Mouse (Mus musculus) forebrain, embryonic 13.5 days (tissue): ENCODE results near the gene Tmco4. TPM values are rescaled to one million over a fixed set of nuclear protein-coding genes. Genes with fewer than 3 reads are reported as not detected.
A peak's percentile ranks its signal among the peaks of the same experiment; 100 is the strongest.

Experiments
- ATAC-seq: fragments of 200-750 bp; cut with Nextera tagmentation; 2 replicates; pipeline ENCODE4 v1.8.0; 2017
- H3K27ac ChIP-seq: fragments of 300-500 bp; sonication (generic); 2 replicates; pipeline ENCODE4 v1.5.1; 2015; ENCODE audit warnings: inconsistent platforms, mild to moderate bottlenecking, moderate library complexity
- H3K27me3 ChIP-seq: fragments of 300-500 bp; sonication (generic); 2 replicates; pipeline ENCODE4 v1.6.1; 2015; ENCODE audit warnings: mild to moderate bottlenecking, inconsistent platforms
- H3K36me3 ChIP-seq: fragments of 300-500 bp; sonication (generic); 2 replicates; pipeline ENCODE4 v1.6.1; 2015; ENCODE audit warnings: mild to moderate bottlenecking, inconsistent platforms; ENCODE audit not compliant: poor library complexity, severe bottlenecking
- H3K4me1 ChIP-seq: fragments of 300-500 bp; sonication (generic); 2 replicates; pipeline ENCODE4 v1.6.1; 2015; ENCODE audit warnings: inconsistent platforms
- H3K4me2 ChIP-seq: fragments of 300-500 bp; sonication (generic); 2 replicates; pipeline ENCODE4 v1.6.1; 2015; ENCODE audit warnings: inconsistent platforms, mild to moderate bottlenecking, moderate library complexity
- H3K4me3 ChIP-seq: fragments of 300-500 bp; sonication (generic); 2 replicates; pipeline ENCODE4 v1.5.1; 2015; ENCODE audit warnings: mild to moderate bottlenecking, inconsistent platforms
- H3K9ac ChIP-seq: fragments of 300-500 bp; sonication (generic); 2 replicates; pipeline ENCODE4 v1.6.1; 2015; ENCODE audit warnings: mild to moderate bottlenecking, inconsistent platforms
- H3K9me3 ChIP-seq: fragments of 300-500 bp; sonication (generic); replicated peaks from 2 replicates; pipeline ENCODE4 v1.6.1; 2016; ENCODE audit warnings: inconsistent platforms
- WGBS: fragments of 180-500 bp; shearing (Covaris S2); methylation state at CpG from one replicate; pipeline ENCODE4 v1.1.7; 2015; 5-methylcytosine and 5-hydroxymethylcytosine counted together
- polyA plus RNA-seq: library from polyadenylated mRNA; unstranded; fragments of >200 nt; fragmentation: Nextera tagmentation; extraction: Ambion mirVana; gene quantifications from 2 replicates; pipeline ENCODE4 v1.2.1, GENCODE M21; 2015

Gene Tmco4
- polyA plus RNA-seq, 1 experiment from 2014 or later, result 0.48 TPM

- H3K27ac ChIP-seq, result no peak overlapping the region
- 65% methylated on average over 8 of the region's 8 CpGs for WGBS
- H3K27me3 ChIP-seq, result no peaks in the 10 kb centered on the region
- H3K9me3 ChIP-seq, result no peaks in the 10 kb centered on the region
- ATAC-seq, result no peak
- H3K4me1 ChIP-seq, result peaks cover 6% of the 10 kb centered on the region; the same call in 1 of the 2 replicates
- H3K9ac ChIP-seq, result no peak overlapping the region
- H3K4me3 ChIP-seq, result no peak overlapping the region
- H3K4me2 ChIP-seq, result no peak overlapping the region
- H3K36me3 ChIP-seq, result no peaks in the 10 kb centered on the region
Observed at GRCm38 (mm10) chr4:139004067-139004466, 31.4 kb downstream of the Tmco4 start.

GRCm38 (mm10) chr4:139005214-139005613, 32.5 kb downstream of the Tmco4 start:
- 65% methylated on average over 6 of the region's 6 CpGs for WGBS
- peaks cover 6% of the 10 kb centered on the region; the same call in 1 of the 2 replicates for H3K4me1 ChIP-seq
- H3K27me3 ChIP-seq, result no peaks in the 10 kb centered on the region
- no peaks in the 10 kb centered on the region for H3K36me3 ChIP-seq
- H3K9ac ChIP-seq, result no peak overlapping the region
- no peak for ATAC-seq
- H3K9me3 ChIP-seq, result no peaks in the 10 kb centered on the region
- H3K27ac ChIP-seq, result no peak overlapping the region
- no peak overlapping the region for H3K4me3 ChIP-seq
- no peak overlapping the region for H3K4me2 ChIP-seq

GRCm38 (mm10) chr4:139007353-139007752, 34.7 kb downstream of the Tmco4 start:
- 86% methylated on average over 3 of the region's 3 CpGs for WGBS
- ATAC-seq, result no peak

GRCm38 (mm10) chr4:139007981-139008536, 35.4 kb downstream of the Tmco4 start:
- H3K4me3 ChIP-seq, result no peak overlapping the region
- H3K27ac ChIP-seq, result no peak overlapping the region
- H3K36me3 ChIP-seq, result no peaks in the 10 kb centered on the region
- no peak for ATAC-seq
- no peak overlapping the region for H3K4me2 ChIP-seq
- no peak overlapping the region for H3K9ac ChIP-seq
- H3K9me3 ChIP-seq, result no peaks in the 10 kb centered on the region
- no peaks in the 10 kb centered on the region for H3K27me3 ChIP-seq
- no peaks in the 10 kb centered on the region for H3K4me1 ChIP-seq
- WGBS, result 49% methylated on average over 6 of the region's 6 CpGs

More at GRCm38 (mm10) chr4:139007353-139007752, 34.7 kb downstream of the Tmco4 start:
- no peak overlapping the region for H3K4me2 ChIP-seq
- H3K9me3 ChIP-seq, result no peaks in the 10 kb centered on the region
- no peak overlapping the region for H3K9ac ChIP-seq
- H3K27ac ChIP-seq, result no peak overlapping the region
- H3K4me1 ChIP-seq, result no peaks in the 10 kb centered on the region
- H3K36me3 ChIP-seq, result no peaks in the 10 kb centered on the region
- H3K4me3 ChIP-seq, result no peak overlapping the region
- no peaks in the 10 kb centered on the region for H3K27me3 ChIP-seq

- H3K9me3 ChIP-seq, result no peaks in the 10 kb centered on the region
- no peak overlapping the region for H3K9ac ChIP-seq
- H3K27ac ChIP-seq, result no peak overlapping the region
- ATAC-seq, result no peak
- H3K4me3 ChIP-seq, result no peak overlapping the region
- H3K27me3 ChIP-seq, result no peaks in the 10 kb centered on the region
- no peak overlapping the region for H3K4me2 ChIP-seq
- WGBS, result 94% methylated on average over 13 of the region's 13 CpGs
- no peaks in the 10 kb centered on the region for H3K4me1 ChIP-seq
- no peaks in the 10 kb centered on the region for H3K36me3 ChIP-seq
Observed at GRCm38 (mm10) chr4:139011201-139011702, 38.6 kb downstream of the Tmco4 start.

- no peak overlapping the region for H3K4me2 ChIP-seq
- ATAC-seq, result no peak
- no peaks in the 10 kb centered on the region for H3K27me3 ChIP-seq
- no peak overlapping the region for H3K4me3 ChIP-seq
- H3K9me3 ChIP-seq, result no peaks in the 10 kb centered on the region
- H3K9ac ChIP-seq, result no peak overlapping the region
- WGBS, result 91% methylated on average over 11 of the region's 11 CpGs
- H3K4me1 ChIP-seq, result no peaks in the 10 kb centered on the region
- H3K27ac ChIP-seq, result no peak overlapping the region
- no peaks in the 10 kb centered on the region for H3K36me3 ChIP-seq
Observed at GRCm38 (mm10) chr4:139013281-139013680, 40.6 kb downstream of the Tmco4 start.

- Histone ChIP-seq H3K27ac (no peak overlapping the region), H3K4me1 (peaks cover 12% of the 10 kb centered on the region; the same call in 1 of the 2 replicates), H3K27me3 (no peaks in the 10 kb centered on the region), H3K9me3 (no peaks in the 10 kb centered on the region), H3K4me2 (no peak overlapping the region), H3K9ac (no peak overlapping the region), H3K4me3 (no peak overlapping the region), H3K36me3 (no peaks in the 10 kb centered on the region)
- WGBS, result 82% methylated on average over 6 of the region's 6 CpGs
- no peak for ATAC-seq
Observed at GRCm38 (mm10) chr4:139014793-139015192, 42.1 kb downstream of the Tmco4 start.

GRCm38 (mm10) chr4:139018388-139018787, 45.7 kb downstream of the Tmco4 start:
- no peaks in the 10 kb centered on the region for H3K27me3 ChIP-seq
- no peak overlapping the region for H3K4me2 ChIP-seq
- no peak overlapping the region for H3K9ac ChIP-seq
- no peak overlapping the region; the same call in 1 of the 2 replicates for H3K27ac ChIP-seq
- peaks cover 20% of the 10 kb centered on the region for H3K4me1 ChIP-seq
- H3K36me3 ChIP-seq, result no peaks in the 10 kb centered on the region
- no peak overlapping the region for H3K4me3 ChIP-seq
- WGBS, result 89% methylated on average over 14 of the region's 14 CpGs
- H3K9me3 ChIP-seq, result no peaks in the 10 kb centered on the region
- no peak for ATAC-seq

GRCm38 (mm10) chr4:139018976-139019375, 46.3 kb downstream of the Tmco4 start:
- ATAC-seq, result no peak
- Histone ChIP-seq H3K27me3 (no peaks in the 10 kb centered on the region), H3K4me3 (no peak overlapping the region), H3K4me1 (peaks cover 26% of the 10 kb centered on the region), H3K9me3 (no peaks in the 10 kb centered on the region), H3K4me2 (no peak overlapping the region), H3K27ac (no peak overlapping the region), H3K36me3 (no peaks in the 10 kb centered on the region), H3K9ac (no peak overlapping the region)
- WGBS, result 48% methylated on average over 4 of the region's 4 CpGs

GRCm38 (mm10) chr4:139019413-139019812, 46.7 kb downstream of the Tmco4 start:
- Histone ChIP-seq H3K4me1 (peaks cover 31% of the 10 kb centered on the region), H3K9ac (no peak overlapping the region), H3K36me3 (no peaks in the 10 kb centered on the region), H3K27me3 (no peaks in the 10 kb centered on the region), H3K4me2 (no peak overlapping the region), H3K9me3 (no peaks in the 10 kb centered on the region), H3K27ac (no peak overlapping the region; the same call in 1 of the 2 replicates), H3K4me3 (no peak overlapping the region)
- 71% methylated on average over 13 of the region's 13 CpGs for WGBS
- no peak; the same call in 1 of the 2 replicates for ATAC-seq

GRCm38 (mm10) chr4:139020385-139020784, 47.7 kb downstream of the Tmco4 start:
- WGBS, result 76% methylated on average over 3 of the region's 3 CpGs
- Histone ChIP-seq H3K36me3 (no peaks in the 10 kb centered on the region), H3K27me3 (no peaks in the 10 kb centered on the region), H3K4me1 (peaks cover 36% of the 10 kb centered on the region), H3K27ac (no peak overlapping the region), H3K4me2 (no peak overlapping the region), H3K9ac (no peak overlapping the region), H3K9me3 (no peaks in the 10 kb centered on the region), H3K4me3 (no peak overlapping the region)
- no peak for ATAC-seq

GRCm38 (mm10) chr4:139024379-139024778, 51.7 kb downstream of the Tmco4 start:
- Histone ChIP-seq H3K4me1 (peaks cover 28% of the 10 kb centered on the region), H3K4me3 (no peak overlapping the region), H3K36me3 (no peaks in the 10 kb centered on the region), H3K27me3 (no peaks in the 10 kb centered on the region), H3K9ac (peak overlapping the region; percentile 30; the same call in 1 of the 2 replicates), H3K27ac (peak overlapping the region; percentile 52), H3K4me2 (0 out of 2 replicates have a peak overlapping the region, but pooled peaks have one; percentile 15), H3K9me3 (no peaks in the 10 kb centered on the region)
- ATAC-seq, result peak; percentile 79
- WGBS, result 1% methylated on average over 2 of the region's 2 CpGs

GRCm38 (mm10) chr4:139030675-139031074, 58.0 kb downstream of the Tmco4 start:
- 71% methylated on average over 6 of the region's 6 CpGs for whole genome bisulfite sequencing

More at GRCm38 (mm10) chr4:139030675-139031074, 58.0 kb downstream of the Tmco4 start:
- Histone ChIP-seq H3K4me1 (peaks cover 14% of the 10 kb centered on the region), H3K9me3 (no peaks in the 10 kb centered on the region), H3K9ac (no peak overlapping the region), H3K4me2 (no peak overlapping the region), H3K4me3 (no peak overlapping the region), H3K36me3 (no peaks in the 10 kb centered on the region), H3K27me3 (peaks cover 3% of the 10 kb centered on the region; the same call in 1 of the 2 replicates), H3K27ac (no peak overlapping the region)
- no peak for ATAC-seq
